Mouse (Mus musculus): ENCODE data around the gene Immp2l.
A peak's percentile ranks its signal among the peaks of the same experiment; 100 is the strongest.

Immp2l gene

GRCm38 (mm10) chr12:41520326-41520725 is 496.4 kb downstream of the Immp2l start:
- DNase-seq (ENCODE audit: low read depth, low spot score) = no peak

- no peak for DNase-seq (ENCODE audit: low read depth, low spot score)
Observed at GRCm38 (mm10) chr12:41521671-41522070, 497.8 kb downstream of the Immp2l start.

- DNase-seq (ENCODE audit: low read depth, low spot score) = no peak
Observed at GRCm38 (mm10) chr12:41526688-41527087, 502.8 kb downstream of the Immp2l start.

GRCm38 (mm10) chr12:41528410-41528809 is 504.5 kb downstream of the Immp2l start:
- DNase-seq (ENCODE audit: low read depth, low spot score) = no peak

GRCm38 (mm10) chr12:41539989-41540388 is 516.1 kb downstream of the Immp2l start:
- DNase-seq (ENCODE audit: low read depth, low spot score) = no peak

- DNase-seq (ENCODE audit: low read depth, low spot score) = no peak
Observed at GRCm38 (mm10) chr12:41551578-41551977, 527.7 kb downstream of the Immp2l start.

GRCm38 (mm10) chr12:41557832-41558231 is 533.9 kb downstream of the Immp2l start:
- no peak for DNase-seq (ENCODE audit: low read depth, low spot score)

GRCm38 (mm10) chr12:41558956-41559735 is 535.3 kb downstream of the Immp2l start:
- DNase-seq (ENCODE audit: low read depth, low spot score) = no peak

- DNase-seq (ENCODE audit: low read depth, low spot score) = no peak
Observed at GRCm38 (mm10) chr12:41565540-41566432, 541.9 kb downstream of the Immp2l start.

- DNase-seq (ENCODE audit: low read depth, low spot score) = no peak
Observed at GRCm38 (mm10) chr12:41566433-41566794, 542.5 kb downstream of the Immp2l start.

- DNase-seq (ENCODE audit: low read depth, low spot score) = no peak
Observed at GRCm38 (mm10) chr12:41573754-41574153, 549.9 kb downstream of the Immp2l start.

- no peak for DNase-seq (ENCODE audit: low read depth, low spot score)
Observed at GRCm38 (mm10) chr12:41575221-41575620, 551.3 kb downstream of the Immp2l start.

GRCm38 (mm10) chr12:41593401-41593800 is 569.5 kb downstream of the Immp2l start:
- no peak for DNase-seq (ENCODE audit: low read depth, low spot score)

GRCm38 (mm10) chr12:41594037-41594436 is 570.1 kb downstream of the Immp2l start:
- peak; percentile 60 for DNase-seq (ENCODE audit: low read depth, low spot score)

- peak; percentile 22 for DNase-seq (ENCODE audit: low read depth, low spot score)
Observed at GRCm38 (mm10) chr12:41615271-41615670, 591.4 kb downstream of the Immp2l start.

- DNase-seq (ENCODE audit: low read depth, low spot score) = no peak
Observed at GRCm38 (mm10) chr12:41621341-41621740, 597.5 kb downstream of the Immp2l start.

GRCm38 (mm10) chr12:41643262-41643661 is 619.4 kb downstream of the Immp2l start:
- DNase-seq (ENCODE audit: low read depth, low spot score) = no peak

- no peak for DNase-seq (ENCODE audit: low read depth, low spot score)
Observed at GRCm38 (mm10) chr12:41644802-41645551, 621.1 kb downstream of the Immp2l start.

- DNase-seq (ENCODE audit: low read depth, low spot score) = no peak
Observed at GRCm38 (mm10) chr12:41646956-41647575, 623.2 kb downstream of the Immp2l start.

GRCm38 (mm10) chr12:41647675-41648074 is 623.8 kb downstream of the Immp2l start:
- DNase-seq (ENCODE audit: low read depth, low spot score) = no peak

- no peak for DNase-seq (ENCODE audit: low read depth, low spot score)
Observed at GRCm38 (mm10) chr12:41649826-41650541, 626.1 kb downstream of the Immp2l start.

Measured in brain, embryonic 18.5 days (tissue).